Mouse (Mus musculus) kidney, postnatal 0 days (tissue): ENCODE measurements at regions not wholly inside any gene's neighbourhood (a gene's known extent, or its start where the extent isn't known, plus 50 kb on each side); places are given as distances from the start of the nearest gene placed in this dataset.

ENCODE experiments used
- ATAC-seq: fragments of 200-750 bp; cut with Nextera tagmentation; replicated peaks from 2 replicates; pipeline ENCODE4 v1.8.0; 2017; ENCODE audit warnings: low read depth, moderate number of reproducible peaks, moderate TSS enrichment, moderate library complexity; ENCODE audit not compliant: low FRiP score
- DNase-seq: peaks from one replicate; pipeline ENCODE4 v3.0.0-alpha.2; 2016; ENCODE audit warnings: low spot score
- H3K27ac ChIP-seq: fragments of 300-500 bp; sonication (generic); 2 replicates; pipeline ENCODE4 v1.5.1; 2014; ENCODE audit warnings: mild to moderate bottlenecking
- H3K27me3 ChIP-seq: fragments of 300-500 bp; sonication (generic); 2 replicates; pipeline ENCODE4 v1.6.1; 2014; ENCODE audit warnings: low read length, mixed read lengths; ENCODE audit not compliant: insufficient read depth
- H3K36me3 ChIP-seq: fragments of 300-500 bp; sonication (generic); 2 replicates; pipeline ENCODE4 v1.6.1; 2014; ENCODE audit warnings: low read length, mixed read lengths; ENCODE audit not compliant: insufficient read depth
- H3K4me1 ChIP-seq: fragments of 300-500 bp; sonication (generic); replicated peaks from 2 replicates; pipeline ENCODE4 v1.6.1; 2014; ENCODE audit warnings: antibody characterized with exemption, low read length, mixed read lengths; ENCODE audit not compliant: insufficient read depth
- H3K4me2 ChIP-seq: fragments of 300-500 bp; sonication (generic); 2 replicates; pipeline ENCODE4 v1.6.1; 2014; ENCODE audit warnings: mild to moderate bottlenecking, low read length, moderate library complexity, mixed read lengths
- H3K4me3 ChIP-seq: fragments of 300-500 bp; sonication (generic); replicated peaks from 2 replicates; pipeline ENCODE4 v1.5.1; 2014; ENCODE audit warnings: low read depth, low read length
- H3K9ac ChIP-seq: fragments of 300-500 bp; sonication (generic); 2 replicates; pipeline ENCODE4 v1.6.1; 2014; ENCODE audit warnings: low read depth, low read length
- H3K9me3 ChIP-seq: fragments of 300-500 bp; sonication (generic); replicated peaks from 2 replicates; pipeline ENCODE4 v1.6.1; 2016; ENCODE audit warnings: low read length, inconsistent platforms, mixed read lengths
- CTCF ChIP-seq: IDR thresholded peaks from 2 replicates; pipeline ENCODE4 v1.5.1; 2016; ENCODE audit warnings: antibody characterized with exemption, low read depth, mild to moderate bottlenecking, moderate library complexity
- WGBS: fragments of 180-500 bp; shearing (Covaris S2); extraction: QIAGEN DNeasy Blood & Tissue Kit; methylation state at CpG from one replicate; pipeline ENCODE4 v1.1.7; 2014; 5-methylcytosine and 5-hydroxymethylcytosine counted together

GRCm38 (mm10) chr1:81795399-81795798, 437.5 kb upstream of the Gm9747 start:
- H3K4me3 ChIP-seq = no peak overlapping the region
- no peak overlapping the region for H3K27ac ChIP-seq
- WGBS = 92% methylated on average over 1 of the region's 1 CpGs
- no peaks in the 10 kb centered on the region for H3K36me3 ChIP-seq
- no peak overlapping the region for H3K9ac ChIP-seq
- H3K4me1 ChIP-seq = no peaks in the 10 kb centered on the region
- no peak overlapping the region for H3K4me2 ChIP-seq
- H3K27me3 ChIP-seq = no peaks in the 10 kb centered on the region
- DNase-seq (no peak), ATAC-seq (no peak)
- no peak for TF ChIP-seq CTCF
- no peaks in the 10 kb centered on the region for H3K9me3 ChIP-seq

- no peaks in the 10 kb centered on the region for H3K4me1 ChIP-seq
- no peak overlapping the region for H3K27ac ChIP-seq
- no peaks in the 10 kb centered on the region for H3K27me3 ChIP-seq
- H3K9ac ChIP-seq = no peak overlapping the region
- H3K9me3 ChIP-seq = no peaks in the 10 kb centered on the region
- no peak for TF ChIP-seq CTCF
- DNase-seq (peak; percentile 67), ATAC-seq (no peak)
- no peak overlapping the region for H3K4me3 ChIP-seq
- no peak overlapping the region for H3K4me2 ChIP-seq
- H3K36me3 ChIP-seq = no peaks in the 10 kb centered on the region
Measured at GRCm38 (mm10) chr1:81811591-81811990, 421.3 kb upstream of the Gm9747 start.

GRCm38 (mm10) chr1:81818884-81819283, 414.0 kb upstream of the Gm9747 start:
- no peak for DNase-seq
- Histone ChIP-seq H3K27ac (no peak overlapping the region), H3K4me1 (no peaks in the 10 kb centered on the region), H3K27me3 (no peaks in the 10 kb centered on the region), H3K4me2 (no peak overlapping the region), H3K4me3 (no peak overlapping the region), H3K9me3 (no peaks in the 10 kb centered on the region), H3K9ac (no peak overlapping the region), H3K36me3 (no peaks in the 10 kb centered on the region)
- no peak for TF ChIP-seq CTCF
- no peak for ATAC-seq

DNA sequence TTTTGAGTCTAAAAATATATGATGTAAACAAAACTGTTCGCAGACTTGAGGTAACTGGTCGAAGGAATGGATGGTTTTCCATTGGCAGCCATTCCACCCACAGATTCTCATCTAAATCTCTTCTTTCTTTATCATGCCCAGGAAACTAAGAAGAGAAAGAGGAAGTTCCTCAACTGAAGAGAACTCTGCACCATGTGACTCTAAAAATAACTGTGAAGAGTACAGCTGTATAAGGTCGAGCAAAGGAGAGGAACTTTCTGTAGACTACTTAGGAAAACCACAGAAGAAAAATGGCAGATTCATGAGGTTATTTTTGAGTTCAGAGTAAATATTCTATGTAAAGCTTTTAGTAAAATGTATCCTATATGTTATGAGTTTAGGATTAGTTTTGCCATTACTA, 390.9 kb upstream of the Gm9747 start:
- Histone ChIP-seq H3K27ac (no peak overlapping the region), H3K27me3 (no peaks in the 10 kb centered on the region), H3K9ac (no peak overlapping the region), H3K9me3 (no peaks in the 10 kb centered on the region), H3K4me3 (no peak overlapping the region), H3K36me3 (no peaks in the 10 kb centered on the region), H3K4me2 (no peak overlapping the region), H3K4me1 (no peaks in the 10 kb centered on the region)
- no peak for DNase-seq
- TF ChIP-seq CTCF = no peak
- 87% methylated on average over 3 of the region's 3 CpGs for WGBS
- ATAC-seq = no peak

- no peak for TF ChIP-seq CTCF
- Histone ChIP-seq H3K27me3 (no peaks in the 10 kb centered on the region), H3K9me3 (no peaks in the 10 kb centered on the region), H3K4me2 (no peak overlapping the region), H3K9ac (no peak overlapping the region), H3K36me3 (no peaks in the 10 kb centered on the region), H3K4me1 (no peaks in the 10 kb centered on the region), H3K27ac (no peak overlapping the region), H3K4me3 (no peak overlapping the region)
- no peak for DNase-seq
- WGBS = 81% methylated on average over 6 of the region's 6 CpGs
- no peak for ATAC-seq
Measured at GRCm38 (mm10) chr1:81850462-81851144, 382.3 kb upstream of the Gm9747 start.

DNA sequence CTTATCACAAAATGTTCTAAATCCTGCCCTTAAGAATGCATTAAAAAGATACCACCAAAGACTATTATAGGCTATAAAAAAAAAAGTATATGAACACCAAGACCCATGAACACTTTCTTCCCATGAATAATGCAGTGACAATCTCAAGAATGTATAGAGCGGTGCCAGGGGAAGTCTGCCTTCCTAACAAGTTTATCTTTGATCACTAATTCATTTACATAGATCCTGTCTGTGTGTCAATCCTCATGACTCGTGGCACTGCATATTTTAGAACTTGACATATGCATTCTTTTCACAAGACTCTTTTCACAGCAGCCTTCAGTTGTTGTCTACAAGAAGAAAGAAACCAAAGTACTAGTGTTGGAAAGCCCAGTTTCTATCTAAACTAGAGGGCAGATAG, 373.4 kb upstream of the Gm9747 start:
- no peak overlapping the region for H3K27ac ChIP-seq
- no peak overlapping the region for H3K4me2 ChIP-seq
- H3K4me3 ChIP-seq = no peak overlapping the region
- no peaks in the 10 kb centered on the region for H3K27me3 ChIP-seq
- no peak overlapping the region for H3K9ac ChIP-seq
- ATAC-seq (no peak), DNase-seq (no peak)
- H3K9me3 ChIP-seq = no peaks in the 10 kb centered on the region
- H3K4me1 ChIP-seq = no peaks in the 10 kb centered on the region
- H3K36me3 ChIP-seq = no peaks in the 10 kb centered on the region
- no peak for TF ChIP-seq CTCF
- WGBS = 64% methylated on average over 2 of the region's 2 CpGs

DNA sequence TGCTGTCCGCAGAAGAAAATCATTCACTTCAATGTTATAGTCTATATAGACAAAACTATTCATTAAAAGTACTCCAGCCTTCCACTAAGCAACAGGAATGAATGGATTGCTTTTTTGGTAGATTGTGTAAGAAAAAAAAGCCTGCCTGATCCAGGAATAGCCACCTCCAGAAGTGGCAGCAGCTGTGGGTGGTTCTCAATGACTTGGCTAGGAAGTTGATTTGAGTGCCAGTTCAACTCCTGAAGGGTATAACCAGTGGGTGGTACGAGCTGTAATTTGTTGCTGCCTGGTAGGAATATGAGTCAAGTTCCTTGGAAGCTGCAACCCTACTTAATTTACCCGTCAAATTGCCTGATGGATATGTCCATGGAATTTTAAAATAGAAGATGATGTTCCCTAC, 368.3 kb upstream of the Gm9747 start:
- no peak overlapping the region for H3K9ac ChIP-seq
- no peaks in the 10 kb centered on the region for H3K36me3 ChIP-seq
- no peak overlapping the region for H3K27ac ChIP-seq
- H3K4me2 ChIP-seq = no peak overlapping the region
- no peaks in the 10 kb centered on the region for H3K27me3 ChIP-seq
- WGBS = 88% methylated on average over 3 of the region's 3 CpGs
- DNase-seq (no peak), ATAC-seq (no peak)
- H3K4me3 ChIP-seq = no peak overlapping the region
- no peak for TF ChIP-seq CTCF
- H3K4me1 ChIP-seq = no peaks in the 10 kb centered on the region
- H3K9me3 ChIP-seq = no peaks in the 10 kb centered on the region
